Mouse (Mus musculus): ENCODE data around the gene Tns3. TPM values are rescaled to one million over a fixed set of nuclear protein-coding genes. Genes with fewer than 3 reads are reported as not detected.
A peak's percentile ranks its signal among the peaks of the same experiment; 100 is the strongest.

Tns3 gene
- polyA plus RNA-seq, 1 experiment from 2014 or later, result 3.6 TPM

- Histone ChIP-seq H3K4me2 (ENCODE audit: low read depth, low read length) (peak overlapping the region; percentile 64), H3K27ac (ENCODE audit: low read depth) (peak overlapping the region; percentile 55; the same call in 1 of the 2 replicates)
- no peak for DNase-seq
These were observed 196.8 kb downstream of the Tns3 start for GRCm38 (mm10) chr11:8467403-8468160.

GRCm38 (mm10) chr11:8463866-8464265, 200.5 kb downstream of the Tns3 start:
- ATAC-seq (no peak), DNase-seq (no peak)
- Histone ChIP-seq H3K4me1 (ENCODE audit: insufficient read depth) (peaks cover 2% of the 10 kb centered on the region; the same call in 1 of the 2 replicates), H3K9me3 (ENCODE audit: low read length) (no peaks in the 10 kb centered on the region), H3K27me3 (ENCODE audit: insufficient read depth, low read length) (no peaks in the 10 kb centered on the region), H3K4me3 (ENCODE audit: low read depth, low read length) (no peak overlapping the region), H3K36me3 (replicated peaks; ENCODE audit: insufficient read depth, low read length) (no peaks in the 10 kb centered on the region), H3K9ac (replicated peaks) (no peak overlapping the region), H3K27ac (ENCODE audit: low read depth) (no peak overlapping the region), H3K4me2 (ENCODE audit: low read depth, low read length) (no peak overlapping the region)
- TF ChIP-seq CTCF (IDR thresholded peaks at IDR 0.05; ENCODE audit: low read depth) (no peak), EP300 (IDR thresholded peaks at IDR 0.05; ENCODE audit: low read depth) (no peak)
- 72% methylated on average over 2 of the region's 2 CpGs for whole genome bisulfite sequencing (ENCODE audit: insufficient replicate concordance)

More at GRCm38 (mm10) chr11:8467403-8468160, 196.8 kb downstream of the Tns3 start:
- Histone ChIP-seq H3K9ac (replicated peaks) (0 out of 2 replicates have a peak overlapping the region, but pooled peaks have one; percentile 11), H3K4me3 (ENCODE audit: low read depth, low read length) (peak overlapping the region; percentile 33), H3K36me3 (replicated peaks; ENCODE audit: insufficient read depth, low read length) (no peaks in the 10 kb centered on the region), H3K27me3 (ENCODE audit: insufficient read depth, low read length) (no peaks in the 10 kb centered on the region), H3K9me3 (ENCODE audit: low read length) (no peaks in the 10 kb centered on the region), H3K4me1 (ENCODE audit: insufficient read depth) (peaks cover 11% of the 10 kb centered on the region; the same call in 1 of the 2 replicates)
- 56% methylated on average over 13 of the region's 13 CpGs for WGBS (ENCODE audit: insufficient replicate concordance)
- ATAC-seq, result no peak
- TF ChIP-seq EP300 (IDR thresholded peaks at IDR 0.05; ENCODE audit: low read depth) (no peak), CTCF (IDR thresholded peaks at IDR 0.05; ENCODE audit: low read depth) (no peak)

DNA sequence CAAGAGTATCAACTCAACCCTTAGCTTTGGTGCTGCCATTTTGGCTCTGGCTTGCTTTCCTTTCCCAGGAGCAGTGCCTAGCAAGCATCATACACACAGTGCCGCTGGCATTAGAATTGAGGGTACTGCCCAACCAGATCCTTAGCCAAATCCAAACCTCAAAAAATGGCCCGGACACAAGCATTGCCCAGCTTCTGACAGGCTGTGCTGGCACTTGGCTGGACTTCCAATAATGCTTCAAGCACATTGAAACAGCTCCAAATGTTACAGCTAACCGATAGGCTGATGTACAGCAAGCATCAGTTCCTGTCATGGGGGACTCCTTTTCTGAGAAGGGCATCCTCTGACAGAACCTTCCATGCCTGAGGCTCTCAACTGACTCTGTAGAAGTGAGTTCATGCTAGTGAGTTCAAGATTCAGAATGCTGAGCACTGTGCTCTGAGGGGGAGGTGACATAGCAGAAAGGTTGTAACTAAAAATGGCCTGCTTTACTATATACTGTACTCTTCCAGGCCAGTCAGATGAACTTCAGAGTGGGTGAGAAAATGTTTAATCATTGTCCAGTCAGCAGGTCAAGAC, 201.4 kb downstream of the Tns3 start:
- Histone ChIP-seq H3K4me1 (ENCODE audit: insufficient read depth) (no peaks in the 10 kb centered on the region; the same call in 1 of the 2 replicates), H3K4me3 (ENCODE audit: low read depth, low read length) (no peak overlapping the region), H3K27ac (ENCODE audit: low read depth) (no peak overlapping the region), H3K9ac (replicated peaks) (no peak overlapping the region), H3K9me3 (ENCODE audit: low read length) (no peaks in the 10 kb centered on the region), H3K27me3 (ENCODE audit: insufficient read depth, low read length) (no peaks in the 10 kb centered on the region), H3K4me2 (ENCODE audit: low read depth, low read length) (no peak overlapping the region), H3K36me3 (replicated peaks; ENCODE audit: insufficient read depth, low read length) (no peaks in the 10 kb centered on the region)
- DNase-seq, result no peak
- no peak for ATAC-seq
- 83% methylated on average over 3 of the region's 3 CpGs for WGBS (ENCODE audit: insufficient replicate concordance)
- TF ChIP-seq EP300 (IDR thresholded peaks at IDR 0.05; ENCODE audit: low read depth), result no peak
- no peak for TF ChIP-seq CTCF (IDR thresholded peaks at IDR 0.05; ENCODE audit: low read depth)

DNA sequence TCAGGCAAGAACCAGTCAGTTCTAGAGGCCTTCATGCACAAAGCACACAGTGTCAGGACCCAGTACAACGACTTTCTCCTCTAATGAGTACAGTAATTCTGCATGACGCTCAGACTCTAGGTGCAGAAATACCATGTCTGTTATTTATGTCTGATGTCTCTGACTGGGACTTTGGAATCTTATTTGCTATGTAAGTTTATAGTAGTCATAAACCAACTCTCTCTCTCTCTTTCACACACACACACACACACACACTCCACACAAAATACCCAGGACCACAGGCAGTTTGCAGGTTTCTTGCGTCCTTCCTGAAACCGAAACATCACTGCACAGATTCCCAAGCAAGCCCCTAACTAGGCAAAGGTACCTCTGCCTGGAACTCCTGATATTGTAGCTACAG, 203.5 kb downstream of the Tns3 start:
- no peaks in the 10 kb centered on the region for H3K9me3 ChIP-seq (ENCODE audit: low read length)
- H3K36me3 ChIP-seq (replicated peaks; ENCODE audit: insufficient read depth, low read length), result no peaks in the 10 kb centered on the region
- no peaks in the 10 kb centered on the region; the same call in 1 of the 2 replicates for H3K4me1 ChIP-seq (ENCODE audit: insufficient read depth)
- ATAC-seq (no peak), DNase-seq (no peak)
- H3K4me3 ChIP-seq (ENCODE audit: low read depth, low read length), result no peak overlapping the region
- 78% methylated on average over 4 of the region's 4 CpGs for WGBS (ENCODE audit: insufficient replicate concordance)
- no peak overlapping the region for H3K9ac ChIP-seq (replicated peaks)
- H3K27ac ChIP-seq (ENCODE audit: low read depth), result no peak overlapping the region
- no peak overlapping the region for H3K4me2 ChIP-seq (ENCODE audit: low read depth, low read length)
- TF ChIP-seq CTCF (IDR thresholded peaks at IDR 0.05; ENCODE audit: low read depth), result no peak
- H3K27me3 ChIP-seq (ENCODE audit: insufficient read depth, low read length), result no peaks in the 10 kb centered on the region

DNA sequence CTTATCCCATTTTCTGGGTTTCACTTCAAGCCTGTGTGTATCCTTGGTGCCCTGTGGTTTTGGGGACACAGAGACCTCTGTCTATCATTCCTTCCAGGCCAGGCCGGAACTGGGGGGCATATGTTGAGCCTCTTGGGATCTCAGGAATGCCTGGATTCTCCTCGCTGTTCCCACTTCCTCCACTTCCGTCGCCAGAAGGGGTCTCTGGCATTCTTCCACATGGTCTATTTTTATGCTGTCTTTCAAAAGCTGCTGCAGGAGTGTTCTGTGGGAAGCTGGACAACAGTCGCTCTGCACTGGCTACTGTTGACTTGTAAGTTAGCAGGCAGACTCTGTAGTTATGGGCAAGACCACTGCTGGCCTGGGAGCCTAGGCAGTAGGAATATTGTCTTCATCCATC, 206.4 kb downstream of the Tns3 start:
- Histone ChIP-seq H3K9me3 (ENCODE audit: low read length) (no peaks in the 10 kb centered on the region), H3K4me2 (ENCODE audit: low read depth, low read length) (no peak overlapping the region), H3K4me3 (ENCODE audit: low read depth, low read length) (no peak overlapping the region), H3K9ac (replicated peaks) (no peak overlapping the region), H3K36me3 (replicated peaks; ENCODE audit: insufficient read depth, low read length) (0 out of 2 replicates have a peak, but pooled peaks cover under 1% of the 10 kb centered on the region), H3K27ac (ENCODE audit: low read depth) (0 out of 2 replicates have a peak overlapping the region, but pooled peaks have one; percentile 12), H3K4me1 (ENCODE audit: insufficient read depth) (no peaks in the 10 kb centered on the region; the same call in none of the 2 replicates), H3K27me3 (ENCODE audit: insufficient read depth, low read length) (no peaks in the 10 kb centered on the region)
- WGBS (ENCODE audit: insufficient replicate concordance), result 66% methylated on average over 5 of the region's 5 CpGs
- ATAC-seq, result no peak
- no peak for TF ChIP-seq CTCF (IDR thresholded peaks at IDR 0.05; ENCODE audit: low read depth)
- no peak for TF ChIP-seq EP300 (IDR thresholded peaks at IDR 0.05; ENCODE audit: low read depth)
- no peak for DNase-seq

- ATAC-seq (no peak), DNase-seq (no peak)
- H3K4me1 ChIP-seq (ENCODE audit: insufficient read depth), result no peaks in the 10 kb centered on the region; the same call in none of the 2 replicates
- H3K9ac ChIP-seq (replicated peaks), result no peak overlapping the region
- 59% methylated on average over 9 of the region's 9 CpGs for WGBS (ENCODE audit: insufficient replicate concordance)
- peak overlapping the region; percentile 22; the same call in 1 of the 2 replicates for H3K27ac ChIP-seq (ENCODE audit: low read depth)
- H3K27me3 ChIP-seq (ENCODE audit: insufficient read depth, low read length), result no peaks in the 10 kb centered on the region
- TF ChIP-seq EP300 (IDR thresholded peaks at IDR 0.05; ENCODE audit: low read depth), result no peak
- TF ChIP-seq CTCF (IDR thresholded peaks at IDR 0.05; ENCODE audit: low read depth), result no peak
- no peak overlapping the region for H3K4me3 ChIP-seq (ENCODE audit: low read depth, low read length)
- no peaks in the 10 kb centered on the region for H3K9me3 ChIP-seq (ENCODE audit: low read length)
- H3K4me2 ChIP-seq (ENCODE audit: low read depth, low read length), result no peak overlapping the region
- 0 out of 2 replicates have a peak, but pooled peaks cover 6% of the 10 kb centered on the region for H3K36me3 ChIP-seq (replicated peaks; ENCODE audit: insufficient read depth, low read length)
These were observed 207.6 kb downstream of the Tns3 start for GRCm38 (mm10) chr11:8456586-8457285.

Measured in liver, postnatal 0 days (tissue).